Mouse (Mus musculus): Measurements from ENCODE around the gene Mthfs.

The Mthfs gene

DNA sequence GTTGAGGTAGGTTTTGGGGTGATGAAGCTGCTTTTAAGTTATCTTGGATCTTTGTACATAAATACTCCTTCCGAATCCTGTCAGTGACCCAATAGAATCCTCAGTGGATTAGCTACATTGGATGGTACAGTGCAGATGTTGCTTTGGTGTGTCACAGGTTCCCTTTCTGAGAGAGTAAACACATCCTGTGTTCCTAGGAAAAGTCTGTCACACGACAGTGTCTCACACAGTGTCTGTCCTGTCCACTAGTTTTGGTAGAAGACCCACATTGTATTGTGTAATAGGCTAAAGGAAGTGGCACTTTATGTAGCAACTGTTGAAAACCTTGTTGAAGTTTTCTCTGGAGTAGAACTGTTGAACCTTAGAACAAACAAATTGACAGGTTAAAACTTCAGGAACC lies 42.9 kb downstream of the Mthfs start:
- in situ Hi-C loops (cut with MboI), result no loop called here

DNA sequence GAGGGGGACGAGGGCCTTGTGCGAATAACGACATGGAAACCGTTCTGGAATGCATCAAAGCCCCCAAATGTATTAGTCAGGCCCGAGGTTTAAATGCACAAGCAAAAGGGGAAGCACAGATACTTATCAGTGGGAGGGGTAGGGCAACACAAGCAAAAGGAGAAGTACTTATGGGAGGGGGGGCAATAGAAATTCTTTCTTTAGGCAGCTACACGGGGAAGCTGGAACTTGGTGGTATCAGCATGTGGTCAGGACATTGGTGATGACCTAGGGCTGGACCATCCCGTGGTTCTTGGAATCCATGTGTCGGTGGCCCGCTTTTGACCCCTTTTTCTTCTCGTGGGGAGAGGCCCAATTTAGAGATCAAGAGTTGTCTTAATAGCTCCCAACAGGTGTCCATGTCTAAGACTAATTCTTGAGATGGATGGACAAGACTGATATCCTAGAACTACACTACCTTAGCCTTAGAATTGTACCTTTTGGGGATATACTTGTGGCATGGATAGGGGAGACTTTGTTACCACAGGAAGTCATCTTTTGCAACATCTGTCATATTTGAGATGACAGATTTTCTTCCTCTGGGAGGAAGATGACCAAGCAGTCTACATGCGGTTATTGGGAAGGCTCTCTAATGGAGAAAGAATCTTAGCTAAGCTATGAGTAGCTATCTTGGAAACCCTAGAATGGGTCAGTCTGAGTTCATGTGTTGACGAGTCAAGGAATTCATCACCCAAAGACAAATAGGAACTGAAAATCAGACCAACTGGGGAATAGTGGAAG lies 46.3 kb downstream of the Mthfs start:
- in situ Hi-C loops (cut with MboI), result no loop called here

DNA sequence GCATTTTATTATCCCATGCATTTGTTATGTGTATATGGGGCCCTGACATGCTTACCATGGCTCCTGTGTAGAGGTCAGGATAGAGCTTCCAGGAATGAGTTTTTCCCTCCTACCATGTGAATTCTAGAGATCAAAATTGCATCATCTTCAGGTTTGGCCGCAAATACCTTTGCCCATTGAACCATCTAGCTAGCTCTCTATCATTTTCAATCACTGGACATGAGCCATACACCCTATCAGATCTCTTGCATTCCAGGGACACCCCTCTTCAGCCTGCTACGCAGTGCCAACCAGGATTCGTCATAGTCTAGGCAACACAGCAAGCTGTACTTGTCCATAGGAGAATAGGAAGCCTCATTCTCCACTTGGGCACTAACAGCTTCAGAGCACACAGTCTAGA lies 53.5 kb downstream of the Mthfs start:
- in situ Hi-C loops (cut with MboI), result no loop called here

DNA sequence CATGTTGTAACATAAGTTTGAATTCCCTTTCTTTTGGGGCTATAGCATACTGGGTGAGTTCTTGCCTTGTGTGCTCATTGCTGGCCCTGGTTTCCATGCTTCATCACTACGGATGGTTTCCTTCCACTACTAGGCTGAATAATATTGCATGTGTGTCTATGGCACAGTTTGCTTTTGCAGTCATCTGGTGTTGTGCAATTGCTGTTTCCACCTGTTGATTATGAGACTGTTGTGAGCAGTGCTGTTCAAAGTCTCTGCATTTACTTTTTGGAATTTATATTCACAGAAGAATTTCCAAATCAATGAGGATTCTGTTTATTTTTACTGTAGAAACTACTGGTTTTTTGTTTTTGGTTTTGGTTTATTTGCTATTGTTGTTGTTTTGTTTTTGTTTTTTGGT lies 54.1 kb downstream of the Mthfs start:
- in situ Hi-C loops (cut with MboI), result no loop called here

DNA sequence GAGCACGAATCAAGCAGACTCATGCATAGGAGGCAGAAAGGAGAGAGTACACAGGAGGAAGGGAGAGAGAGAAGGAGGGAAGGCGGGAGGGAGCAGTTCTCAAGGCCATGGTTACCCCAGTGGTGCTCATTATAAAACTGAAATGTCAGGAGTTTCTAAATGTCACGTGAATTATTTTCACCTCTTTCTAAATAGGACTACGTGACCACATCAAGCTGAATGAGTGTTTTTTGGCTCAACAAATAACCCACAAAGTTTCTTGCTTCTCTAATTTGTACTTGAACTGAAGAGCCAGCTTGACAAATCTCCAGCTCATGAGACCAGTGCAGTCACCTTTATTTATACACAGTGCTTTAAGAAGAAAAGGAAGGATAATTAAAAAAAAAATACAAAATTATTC lies 56.6 kb downstream of the Mthfs start:
- in situ Hi-C loops (cut with MboI), result no loop called here

DNA sequence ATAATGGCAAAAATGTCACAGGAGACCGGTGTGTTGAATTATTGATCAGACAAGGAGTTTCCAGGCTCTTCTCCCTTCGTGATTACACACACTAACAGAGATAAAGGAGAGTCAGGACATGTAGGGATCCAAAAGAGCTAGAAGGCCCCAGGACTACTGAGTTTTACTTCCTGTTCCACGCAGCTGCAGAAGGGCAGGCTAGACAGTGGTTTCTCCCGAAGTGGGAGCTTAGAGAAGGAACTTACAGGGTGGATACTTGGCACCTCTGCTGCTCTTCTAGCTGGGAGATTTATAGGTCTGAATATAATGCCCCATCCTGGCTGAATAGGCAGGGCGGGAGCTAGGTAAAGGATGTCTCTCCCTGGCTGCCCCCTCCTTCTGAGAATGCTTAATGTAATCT lies 57.1 kb downstream of the Mthfs start:
- in situ Hi-C loops (cut with MboI), result no loop called here

DNA sequence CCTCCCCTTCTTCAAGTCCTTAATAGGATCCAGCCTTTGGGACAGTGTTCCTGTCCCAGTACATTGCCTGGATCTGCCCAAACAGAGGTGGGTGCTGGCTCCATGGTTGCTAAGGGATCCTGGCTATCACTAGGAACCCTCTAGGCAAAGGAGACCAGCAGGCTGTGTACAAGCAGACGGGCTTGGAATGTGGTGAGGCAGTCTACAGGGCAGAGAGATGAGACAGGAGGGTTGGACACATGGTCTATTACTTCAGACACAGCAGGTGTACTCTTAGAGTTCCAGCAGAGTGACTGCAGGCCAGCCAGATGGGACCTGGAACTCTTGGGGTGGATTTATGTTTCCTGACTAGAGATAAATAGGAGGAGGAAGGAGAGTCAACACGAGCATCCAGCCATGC lies 59.9 kb downstream of the Mthfs start:
- in situ Hi-C loops (cut with MboI), result no loop called here

DNA sequence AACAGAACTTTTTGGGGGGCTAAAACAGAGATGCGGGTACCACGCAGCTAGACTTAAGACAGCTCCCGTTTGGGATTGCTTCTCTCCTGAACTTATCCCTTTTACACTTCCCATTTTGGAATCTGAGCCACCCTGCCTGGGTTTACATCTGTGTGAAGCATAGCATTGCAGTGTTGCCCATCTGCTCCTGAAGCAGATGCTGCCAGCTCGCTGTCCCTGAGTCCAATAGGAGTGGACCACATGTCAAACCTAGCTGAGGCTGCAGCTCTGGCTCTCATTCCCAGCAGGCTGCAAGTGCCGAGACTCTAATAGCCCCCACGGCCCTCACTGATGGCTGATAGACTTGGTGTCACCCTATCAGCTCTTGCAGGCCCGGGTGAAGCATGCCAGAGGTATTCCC lies 63.3 kb downstream of the Mthfs start:
- in situ Hi-C loops (cut with MboI), result no loop called here

DNA sequence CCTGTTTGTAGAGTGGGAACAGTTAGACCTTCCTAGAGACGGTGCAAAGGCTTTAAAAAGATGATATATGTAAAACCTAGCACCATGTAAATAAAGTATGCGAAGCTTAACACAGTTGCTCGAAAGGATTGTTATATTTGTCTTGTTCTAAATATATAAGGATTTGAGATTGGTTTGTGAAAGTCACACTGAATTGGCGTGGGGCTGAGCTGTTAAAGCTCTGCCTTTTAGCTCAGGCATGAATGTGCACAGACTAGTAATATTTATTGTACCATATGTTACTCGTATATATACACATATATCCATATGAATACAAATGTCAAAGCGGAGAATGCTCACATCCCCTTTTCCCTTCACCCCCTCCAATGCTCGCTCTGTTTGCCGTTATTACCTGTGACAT lies 67.7 kb downstream of the Mthfs start:
- in situ Hi-C loops (cut with MboI), result no loop called here

DNA sequence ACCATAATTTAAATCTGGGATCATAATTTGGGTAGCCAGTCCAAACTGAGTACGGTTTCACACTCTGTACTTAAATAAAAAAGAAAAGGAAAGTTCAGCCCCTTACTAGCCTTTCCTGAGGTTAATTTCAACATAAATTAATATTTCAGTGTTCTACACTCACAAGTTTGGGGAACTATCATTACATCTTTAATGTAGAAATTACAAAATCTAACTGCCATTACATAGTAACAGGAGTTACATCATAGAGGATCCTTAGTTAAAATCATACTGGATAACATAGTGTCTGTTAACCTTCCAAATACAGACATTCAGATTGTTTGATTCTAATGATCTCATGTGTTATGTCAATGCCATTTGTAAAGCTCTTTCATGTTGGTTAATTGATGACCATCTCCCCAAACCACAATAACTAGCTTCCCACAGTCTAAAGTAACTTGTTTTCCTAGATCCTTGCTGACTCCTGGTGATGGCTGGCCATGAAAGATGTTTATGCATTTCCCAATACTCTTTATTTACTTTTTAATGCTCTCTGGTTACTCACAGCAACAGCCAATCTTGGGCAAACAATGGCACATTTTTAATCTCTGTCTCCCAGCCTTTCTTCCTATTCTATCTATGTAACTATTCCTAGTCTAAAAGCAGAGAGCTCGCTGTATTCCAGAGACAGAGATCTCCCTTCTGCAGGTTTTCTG lies 72.0 kb downstream of the Mthfs start:
- in situ Hi-C loops (cut with MboI), result no loop called here

DNA sequence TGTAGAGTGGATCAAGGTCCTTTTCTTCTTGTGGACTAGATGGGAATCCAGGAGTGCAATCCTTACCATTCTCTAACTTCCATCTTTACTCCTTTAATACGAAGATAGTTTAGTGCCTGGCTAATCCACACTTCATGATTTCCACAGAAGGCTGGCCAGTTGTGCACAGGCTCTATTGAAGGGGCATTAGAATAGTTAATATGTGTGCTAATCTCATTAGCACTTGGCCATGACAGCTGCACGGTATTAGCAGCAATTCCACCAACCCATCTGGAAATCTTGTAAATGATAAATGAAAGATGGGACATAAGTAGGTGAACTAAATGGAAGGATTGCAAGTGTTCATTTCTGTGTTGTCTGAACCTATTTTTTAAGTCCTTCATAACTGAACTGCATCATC lies 77.6 kb downstream of the Mthfs start:
- in situ Hi-C loops (cut with MboI), result no loop called here

DNA sequence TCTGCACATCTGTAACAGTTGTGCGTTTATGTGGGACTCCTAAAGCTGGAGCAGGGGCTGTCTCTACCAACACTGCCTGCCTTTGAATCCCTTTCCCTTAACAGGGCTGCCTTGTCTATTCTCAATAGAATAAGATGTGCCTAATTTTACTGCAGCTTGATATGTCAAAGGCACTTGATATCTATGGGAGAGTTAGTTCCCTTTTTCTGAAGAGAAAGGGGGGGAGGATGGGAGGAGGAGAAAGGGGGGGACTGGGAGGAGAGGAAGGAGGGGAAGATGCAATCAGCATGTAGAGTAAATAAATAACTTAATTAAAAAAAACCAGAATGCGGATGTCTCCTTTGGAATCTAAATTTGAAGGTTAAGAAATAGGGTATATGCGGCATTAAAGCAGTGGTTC lies 82.9 kb downstream of the Mthfs start:
- in situ Hi-C loops (cut with MboI), result no loop called here

DNA sequence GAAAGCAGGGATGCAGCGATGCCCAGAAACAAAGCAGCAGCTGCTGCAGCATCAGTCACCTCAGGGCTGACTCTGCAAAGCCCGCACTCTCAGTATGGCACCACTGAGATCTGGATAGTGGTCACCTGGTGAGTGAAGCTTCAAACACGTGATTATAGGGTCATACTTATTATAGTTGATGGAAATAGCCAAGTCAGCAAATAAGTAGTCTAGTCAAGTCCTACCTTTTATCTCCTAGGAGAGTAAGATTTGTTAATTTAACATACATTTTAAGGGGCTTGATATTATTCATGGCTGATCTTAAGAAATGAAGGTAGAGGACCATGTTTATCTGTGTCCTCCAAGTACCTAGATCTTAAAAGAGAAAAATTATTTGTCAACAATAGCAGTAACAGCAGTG lies 83.6 kb downstream of the Mthfs start:
- in situ Hi-C loops (cut with MboI), result no loop called here

DNA sequence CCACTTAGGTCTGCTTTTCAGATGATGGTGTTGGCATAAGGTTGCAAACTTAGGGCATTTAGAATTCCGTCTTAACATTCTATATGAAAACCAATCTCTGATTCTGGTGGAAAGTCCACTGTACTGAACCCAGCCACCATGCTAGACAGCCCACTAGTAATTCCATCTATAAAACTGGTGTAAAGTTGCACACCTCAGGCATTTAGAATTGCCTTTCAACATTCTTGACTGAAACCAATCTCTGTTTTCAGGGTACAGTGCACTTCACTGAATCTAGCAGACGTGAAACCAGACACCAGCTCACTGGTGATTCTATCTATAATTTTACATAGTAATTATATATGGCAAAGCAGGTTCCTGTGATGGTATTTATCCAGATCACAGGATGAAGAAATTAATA lies 95.2 kb downstream of the Mthfs start:
- in situ Hi-C loops (cut with MboI), result no loop called here

DNA sequence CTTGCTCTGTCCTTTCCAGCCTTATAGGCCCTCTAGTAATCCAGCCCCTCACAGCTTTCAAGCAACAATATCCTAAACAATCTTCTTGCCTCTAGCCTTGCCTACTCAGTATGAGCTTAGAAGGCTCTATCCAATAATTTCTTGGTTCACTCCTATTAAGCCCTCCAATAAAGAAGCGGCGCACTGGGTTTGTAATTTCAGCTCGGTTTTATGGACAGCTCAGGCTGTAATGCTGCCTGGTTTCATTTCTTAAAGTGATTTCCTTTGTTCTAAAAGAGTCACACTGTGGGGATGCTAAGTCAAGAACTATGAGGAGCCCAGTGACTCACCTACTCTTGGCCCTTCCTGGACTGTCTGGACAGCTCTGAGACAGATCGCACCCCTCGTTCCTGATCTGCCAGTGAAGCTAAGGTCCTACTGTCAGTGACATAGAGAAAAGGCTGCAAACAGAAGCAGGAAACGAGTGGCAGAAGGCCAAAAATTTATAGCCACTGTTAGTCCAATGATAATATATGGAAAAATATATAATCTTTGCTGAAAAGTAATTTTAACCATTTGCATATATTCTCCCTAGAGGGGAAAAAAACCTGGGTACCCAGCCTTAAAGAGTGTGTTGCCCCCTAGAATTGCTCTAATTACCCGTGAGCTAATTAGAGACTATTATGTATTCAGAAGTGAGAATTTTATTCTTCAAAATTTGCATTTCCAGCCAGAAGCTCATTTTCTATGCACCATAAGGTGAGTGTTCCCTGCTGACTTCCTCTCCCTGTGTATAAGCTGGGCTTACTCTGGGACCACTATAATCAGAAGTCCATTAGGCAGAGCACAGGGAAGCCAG lies 98.1 kb downstream of the Mthfs start:
- in situ Hi-C loops (cut with MboI), result no loop called here

DNA sequence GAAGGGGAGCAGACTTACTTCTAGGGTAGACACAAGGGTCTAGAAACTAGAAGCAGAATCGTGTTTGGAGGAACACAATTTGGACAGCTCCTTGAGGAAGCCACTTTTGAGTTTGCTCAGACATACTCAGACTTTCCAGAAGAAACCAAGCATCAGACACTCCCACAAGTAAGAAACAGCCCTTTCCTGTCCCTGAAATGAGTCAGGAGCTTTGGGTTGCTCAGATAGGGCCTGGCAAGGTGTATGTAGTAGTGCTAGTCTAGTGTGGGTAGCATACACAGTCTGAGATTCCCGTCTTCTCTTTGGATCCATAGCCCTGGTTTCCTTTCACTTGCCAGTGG lies 98.7 kb downstream of the Mthfs start:
- in situ Hi-C loops (cut with MboI), result no loop called here

DNA sequence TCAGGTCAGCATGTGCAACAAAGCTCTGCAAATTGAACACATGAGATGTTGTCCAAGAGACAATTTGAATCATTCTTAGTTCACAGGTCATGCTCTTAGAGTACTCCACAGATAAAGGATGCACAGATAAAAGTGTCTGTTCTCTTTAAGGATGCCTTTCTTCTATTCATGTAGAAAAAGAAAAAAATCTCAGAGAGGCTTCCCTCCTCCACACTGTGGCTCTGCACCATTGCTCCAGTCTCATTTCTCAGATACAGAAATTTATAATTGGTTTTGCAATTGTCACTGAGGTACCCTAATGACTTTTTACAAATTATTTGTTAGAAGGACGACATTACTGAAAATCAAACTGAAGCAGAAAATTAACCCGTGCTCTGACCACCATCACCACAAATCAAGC lies 101.2 kb downstream of the Mthfs start:
- in situ Hi-C loops (cut with MboI), result no loop called here

DNA sequence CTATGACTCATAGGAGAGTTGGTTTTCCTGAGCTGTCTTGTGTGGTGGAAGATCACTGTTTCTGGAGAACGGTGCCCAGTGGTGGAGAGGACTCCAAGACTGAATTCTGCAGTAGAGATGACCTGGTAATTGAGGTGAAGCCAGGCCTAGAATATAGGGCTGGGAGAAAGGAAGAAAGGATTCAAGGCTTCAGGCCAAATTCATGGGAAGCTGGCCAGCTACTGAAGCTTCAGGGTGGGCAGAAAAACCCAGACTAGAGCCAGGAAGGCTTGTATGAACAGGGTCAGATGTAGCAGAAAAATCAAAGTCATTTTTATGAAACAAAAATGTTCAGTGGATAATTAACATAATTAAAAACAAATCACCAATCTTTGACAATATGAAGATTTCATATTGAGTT lies 163.3 kb downstream of the Mthfs start:
- in situ Hi-C loops (cut with MboI), result no loop called here

DNA sequence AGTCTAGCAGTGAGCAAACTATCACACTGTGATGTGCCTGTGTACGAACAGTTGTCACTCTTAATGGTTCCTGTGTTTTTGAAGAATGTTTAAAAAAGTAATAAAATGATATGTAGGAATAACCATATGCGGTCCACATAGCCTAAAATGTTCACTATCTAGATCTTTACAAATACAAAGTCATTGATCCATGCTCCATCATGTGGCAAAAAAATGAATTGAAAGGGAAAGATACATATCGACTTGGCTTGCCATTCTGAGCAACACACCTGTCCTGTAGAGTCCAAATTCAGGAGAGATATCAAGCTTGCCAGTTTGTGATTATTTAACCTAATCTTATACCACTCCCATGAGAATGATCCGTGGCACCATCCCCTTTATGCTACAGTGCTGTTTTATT lies 164.2 kb downstream of the Mthfs start:
- in situ Hi-C loops (cut with MboI), result no loop called here

DNA sequence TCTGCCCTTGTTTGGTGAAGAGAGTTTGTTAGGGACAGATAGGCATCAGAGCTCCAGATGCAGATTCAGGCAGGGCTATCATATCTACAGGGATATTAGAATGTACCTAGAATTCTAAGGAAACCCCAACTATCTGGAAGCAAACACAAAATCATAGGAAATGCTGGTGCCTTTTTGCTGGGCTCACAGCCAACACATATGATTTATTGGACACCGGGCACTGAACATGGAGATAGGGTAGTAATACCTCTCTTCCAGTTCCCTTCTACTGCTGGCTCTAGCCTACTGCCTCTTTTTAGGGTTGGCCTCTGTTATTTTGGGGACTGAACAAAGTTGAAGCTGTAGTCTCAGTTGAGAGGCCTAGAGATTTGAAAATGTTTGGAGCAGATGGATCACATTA lies 192.6 kb downstream of the Mthfs start:
- in situ Hi-C loops (cut with MboI), result no loop called here
